Mouse (Mus musculus) gastrocnemius, adult 18-20 months (tissue): Measurements from ENCODE around the gene Sdk2. TPM values are rescaled to one million over a fixed set of nuclear protein-coding genes. Genes with fewer than 3 reads are reported as not detected.

ENCODE experiments used
- DNase-seq: peaks from one replicate; pipeline ENCODE4 v3.0.0; 2021; ENCODE audit warnings: low spot score
- total RNA-seq, 2 experiments: library from RNA; stranded (reverse); gene quantifications; 2 replicates each; pipeline ENCODE4 v1.2.3; 2021

The Sdk2 gene
- total RNA-seq, 2 experiments from 2014 or later: 0.41 to 0.57 TPM

DNA sequence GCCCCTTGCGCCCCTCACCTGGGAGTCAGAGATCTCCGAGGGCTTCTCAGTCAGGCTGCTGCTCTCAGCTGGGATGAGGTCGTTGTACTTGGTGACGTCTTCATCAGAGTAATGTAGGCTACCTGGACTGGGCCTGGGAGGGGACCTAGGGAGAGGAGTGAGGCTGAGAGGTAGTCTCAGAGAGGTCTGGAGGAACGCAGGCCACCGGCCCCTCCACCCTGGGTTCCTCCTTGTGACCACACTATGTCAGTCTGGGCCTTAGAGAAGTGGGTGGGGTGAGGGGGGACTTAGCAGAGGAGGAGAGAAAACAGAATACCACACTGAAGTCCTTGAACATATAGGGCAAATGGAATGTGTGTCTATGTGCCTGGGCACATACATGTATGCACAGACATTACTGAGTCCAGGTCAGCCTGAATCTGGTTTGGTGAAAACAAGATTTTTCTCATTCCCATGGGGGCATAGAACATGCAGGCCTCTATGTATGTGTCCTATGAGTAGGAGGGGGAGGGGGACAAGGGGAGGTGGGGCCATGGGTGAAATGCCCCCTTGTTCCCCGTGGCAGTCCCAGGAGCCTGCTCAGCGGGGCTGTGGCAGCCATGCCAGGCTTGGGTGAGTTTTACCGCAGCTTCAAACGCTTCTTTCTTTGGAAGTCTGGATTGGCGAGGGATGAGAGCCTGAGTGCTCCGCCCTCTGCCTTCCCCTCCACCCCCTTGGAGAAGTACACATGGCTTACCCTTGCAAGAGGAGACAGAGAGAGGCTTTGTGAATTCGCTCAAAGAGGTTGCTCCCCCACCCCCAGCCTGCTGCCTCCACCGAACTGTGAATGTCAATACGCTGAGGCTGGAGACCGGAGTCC, 275.3 kb downstream of the Sdk2 start:
- DNase-seq: no peak

DNA sequence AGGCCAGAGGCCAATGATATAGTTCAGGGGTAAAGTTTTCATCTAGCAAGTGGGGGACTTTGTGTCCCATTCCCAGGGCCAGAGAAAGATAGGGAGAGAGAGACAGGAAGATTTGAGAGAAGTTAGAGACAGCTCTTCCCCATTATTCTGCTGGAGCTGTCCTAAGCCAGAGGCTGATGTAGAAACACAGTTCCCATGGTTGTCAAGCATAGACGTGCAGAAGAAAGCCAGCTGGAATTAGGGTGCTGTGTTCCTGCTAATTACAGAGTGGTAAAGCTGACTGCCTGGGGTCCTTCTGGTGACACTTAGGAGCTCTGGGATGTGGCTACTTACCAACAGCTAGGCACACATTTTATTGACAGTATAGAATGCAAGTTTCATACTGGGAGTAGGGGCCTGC, 277.7 kb downstream of the Sdk2 start:
- no peak for DNase-seq

DNA sequence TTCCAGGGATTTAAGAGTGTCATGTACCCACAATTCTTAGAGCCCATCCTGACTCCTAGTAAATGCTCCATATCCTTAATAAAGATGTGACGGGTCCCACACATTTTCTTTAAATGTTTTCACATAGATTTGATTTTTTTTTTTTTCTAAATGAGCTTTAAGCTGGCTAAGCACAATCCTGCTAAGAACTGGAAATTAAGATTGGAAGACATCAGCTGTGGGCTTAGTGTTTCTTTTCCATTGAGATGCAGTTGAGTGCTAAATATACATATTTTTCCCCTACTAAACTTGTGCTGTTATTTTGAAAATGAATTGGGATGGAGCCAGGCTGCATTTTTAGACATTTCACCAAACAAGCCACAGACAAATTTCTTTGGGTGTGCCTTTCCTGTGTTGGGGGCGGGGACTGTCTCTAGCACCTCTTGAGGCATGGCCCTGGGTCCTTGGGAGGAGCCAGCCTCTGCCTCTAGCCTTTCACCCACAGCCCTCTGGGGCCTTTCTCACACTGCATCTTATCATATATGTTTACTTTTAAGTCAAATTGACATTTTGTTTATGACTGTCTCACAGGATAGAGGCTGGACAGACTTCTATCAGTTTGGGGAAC, 278.6 kb downstream of the Sdk2 start:
- DNase-seq: peak; percentile 22

DNA sequence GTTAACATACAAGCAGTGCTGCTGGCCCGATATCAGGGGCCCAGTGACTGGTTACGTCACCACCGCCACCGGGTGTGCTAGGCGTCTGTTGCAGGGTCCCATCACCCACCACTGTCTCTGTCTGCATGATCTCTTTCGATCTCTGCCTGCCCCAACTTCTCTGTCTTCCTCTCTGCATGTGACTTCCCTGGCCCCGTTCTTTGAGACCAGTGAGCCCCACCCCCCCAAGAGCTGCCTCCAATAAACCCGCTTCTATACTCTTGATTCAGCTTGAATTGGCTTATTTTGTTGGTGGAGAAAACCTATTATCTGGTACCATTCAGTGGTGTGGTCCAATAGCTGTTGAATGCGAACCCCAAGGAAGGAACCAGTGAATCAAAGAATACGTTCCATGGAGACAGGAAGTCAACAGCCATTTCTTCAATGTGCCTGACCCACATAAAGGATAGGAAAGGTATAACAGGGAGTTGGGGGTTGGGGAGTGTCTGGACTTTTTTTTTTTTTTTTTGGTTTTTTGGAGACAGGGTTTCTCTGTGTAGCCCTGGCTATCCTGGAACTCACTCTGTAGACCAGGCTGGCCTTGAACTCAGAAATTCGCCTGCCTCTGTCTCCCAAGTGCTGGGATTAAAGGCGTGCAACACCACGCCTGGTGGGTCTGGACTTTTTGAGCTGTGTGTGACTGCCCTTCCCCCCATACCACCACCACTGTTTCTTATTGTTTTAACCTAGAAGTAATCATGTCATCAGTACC, 279.2 kb downstream of the Sdk2 start:
- no peak for DNase-seq

DNA sequence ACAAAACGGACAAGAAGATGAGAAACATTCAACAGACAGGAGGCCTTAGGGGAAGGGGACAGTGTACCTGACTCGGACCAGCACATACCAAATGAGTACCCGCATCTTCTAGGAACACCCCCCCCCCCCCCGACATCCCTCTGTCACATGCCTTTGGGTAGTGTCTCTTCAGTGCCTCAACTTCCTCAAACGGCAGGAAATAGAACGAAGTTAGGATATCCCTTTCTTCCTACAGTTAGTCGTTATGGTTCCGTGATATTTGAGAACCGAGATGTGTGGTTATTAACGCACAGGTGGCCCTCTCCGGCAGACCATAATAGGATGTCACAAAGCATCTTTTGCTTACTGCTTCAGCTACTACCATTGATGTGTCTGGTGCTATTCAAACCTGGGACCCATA, 279.8 kb downstream of the Sdk2 start:
- no peak for DNase-seq

DNA sequence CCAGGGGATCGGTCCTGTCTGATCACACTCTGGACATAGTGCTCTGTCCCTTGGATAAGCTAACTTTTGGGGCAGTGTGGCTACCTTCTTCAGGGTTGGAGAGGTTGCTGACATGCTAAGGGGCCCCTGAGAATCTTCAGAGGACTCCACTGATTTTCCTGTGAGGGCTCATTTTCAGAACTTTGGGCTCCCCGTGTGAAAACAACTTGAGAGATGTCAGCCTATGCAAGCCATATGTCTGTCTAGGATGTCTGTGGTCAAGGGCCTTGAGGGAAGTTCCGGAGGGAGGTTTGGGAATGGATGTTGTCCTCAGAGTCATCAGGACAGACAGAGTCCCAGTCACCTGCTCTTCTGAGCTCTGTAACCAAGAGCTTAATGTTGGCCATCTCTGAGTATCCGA, 280.5 kb downstream of the Sdk2 start:
- DNase-seq: no peak

DNA sequence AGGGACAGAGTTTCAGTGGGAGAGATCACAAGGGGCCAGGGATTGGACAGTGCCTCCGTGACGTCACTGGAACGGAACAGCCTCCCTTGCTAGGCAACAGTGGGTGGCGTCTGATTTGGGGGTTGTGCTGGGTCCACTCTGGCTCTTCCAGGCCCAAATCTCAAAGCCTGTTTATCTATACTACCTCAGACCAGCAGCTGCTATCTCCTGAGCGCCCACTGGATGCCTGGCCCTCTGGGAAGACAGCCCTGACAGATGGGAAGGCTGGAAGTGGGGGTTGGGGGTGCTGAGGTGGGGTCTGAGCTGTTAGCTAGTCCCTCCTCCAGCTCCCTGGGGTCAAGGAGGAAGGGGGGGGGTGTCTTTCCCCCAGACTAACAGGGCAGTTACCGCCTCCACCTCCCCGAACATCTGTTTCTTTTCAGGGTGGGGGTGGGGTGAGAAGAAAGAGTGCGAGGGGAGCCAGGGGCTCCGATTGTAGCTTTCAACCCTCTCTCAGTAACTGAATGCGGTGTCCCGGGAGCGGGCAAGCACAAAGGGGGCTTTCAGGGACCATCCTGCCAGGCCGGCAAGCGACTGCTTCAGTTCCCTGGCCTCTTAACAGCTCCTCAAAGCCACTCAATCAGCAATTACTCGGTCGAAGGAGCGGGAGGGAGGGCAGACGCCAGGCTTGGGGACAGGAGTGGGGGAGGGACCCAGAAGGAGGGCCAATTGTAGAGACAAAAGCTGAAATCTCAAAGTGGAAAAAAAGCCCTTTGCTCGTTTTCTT, 281.3 kb downstream of the Sdk2 start:
- DNase-seq: peak; percentile 48

DNA sequence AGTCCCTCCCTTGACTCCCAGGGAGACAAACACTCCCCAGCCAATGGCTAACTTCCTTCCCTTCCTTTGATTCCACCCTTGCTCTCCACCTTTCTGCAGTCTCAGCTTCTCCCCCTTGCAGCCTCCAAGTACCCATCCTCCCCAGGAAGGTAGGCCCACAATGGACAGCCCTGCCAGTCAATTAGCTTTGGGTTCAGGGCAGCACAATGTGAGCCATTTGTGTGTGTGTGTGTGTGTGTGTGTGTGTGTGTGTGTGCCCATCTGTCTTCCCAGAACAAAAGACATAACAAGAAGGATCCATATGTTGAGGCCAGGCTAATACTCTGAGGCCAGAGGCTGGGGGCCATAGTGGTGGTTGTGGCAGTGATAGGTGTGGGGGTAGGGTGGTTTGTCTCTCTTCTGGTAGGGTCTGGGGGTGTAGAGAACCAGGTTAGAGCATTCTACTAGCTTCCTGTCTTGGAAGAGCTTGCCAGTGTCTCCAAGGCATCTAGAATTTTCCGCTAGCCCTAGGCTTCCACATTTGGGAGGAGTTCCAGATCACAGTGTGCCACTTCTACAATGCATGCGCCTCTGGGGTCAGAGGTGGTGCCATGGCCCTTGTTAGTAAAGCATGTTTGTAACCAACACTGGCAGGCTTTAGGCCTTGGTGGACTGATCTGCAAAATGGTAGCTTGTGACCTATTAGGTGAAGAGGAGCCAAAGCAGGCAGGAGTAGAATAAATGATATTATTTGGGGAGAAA, 282.0 kb downstream of the Sdk2 start:
- DNase-seq: no peak

DNA sequence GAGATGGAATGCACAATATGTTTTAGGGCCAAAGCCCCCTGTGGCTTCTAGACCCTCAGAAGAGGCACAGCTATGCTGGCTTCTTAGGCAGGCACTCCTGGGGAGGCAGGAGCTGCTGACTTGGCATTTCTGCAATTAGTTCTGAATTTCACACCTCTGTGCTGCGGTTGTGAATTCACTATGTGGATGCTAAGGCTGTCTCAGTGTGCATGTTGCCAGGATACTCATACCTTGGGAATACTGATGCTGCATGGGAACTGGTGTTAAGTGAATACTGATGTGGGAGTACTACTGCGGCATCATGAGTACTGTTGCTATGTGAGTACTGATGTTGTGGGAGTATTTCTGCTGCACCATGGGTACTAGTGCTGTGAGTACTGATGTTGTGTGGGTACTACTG, 284.4 kb downstream of the Sdk2 start:
- DNase-seq: no peak

DNA sequence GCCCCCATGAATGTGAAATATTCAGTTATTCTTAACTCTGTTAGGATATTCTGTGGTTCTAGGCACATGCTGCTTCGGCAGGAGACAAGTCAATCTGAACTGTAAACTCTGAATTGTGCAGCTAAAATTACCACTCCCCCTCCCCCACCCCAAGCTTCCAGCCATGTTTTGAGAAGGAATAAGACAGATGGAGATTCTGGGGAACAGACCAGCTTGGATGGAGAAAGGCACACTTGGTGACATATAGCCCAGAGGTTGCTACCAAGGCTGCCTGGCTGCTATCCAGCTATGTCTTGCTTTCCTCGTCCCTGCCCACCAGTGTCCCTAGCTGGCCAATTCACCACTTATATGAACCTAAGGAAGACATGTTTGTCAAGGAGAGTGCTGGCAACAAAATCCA, 284.8 kb downstream of the Sdk2 start:
- DNase-seq: no peak

DNA sequence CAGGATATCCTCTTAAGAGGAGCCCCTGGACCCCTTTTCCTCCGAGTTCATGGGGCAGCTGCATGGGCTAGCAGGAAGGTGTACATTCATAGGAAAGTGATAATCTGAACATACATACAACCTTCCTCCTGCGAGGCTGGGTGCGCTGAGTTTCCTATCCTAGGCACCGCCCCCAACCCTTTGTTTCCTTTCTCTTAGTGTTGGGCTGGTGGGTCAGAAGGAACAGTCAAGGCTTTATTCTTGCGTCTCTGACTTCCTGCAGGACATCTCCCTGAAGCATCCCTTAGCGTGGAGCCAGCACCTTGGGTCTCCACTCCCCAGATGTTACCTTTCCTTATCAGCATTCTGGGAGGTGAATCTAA, 287.2 kb downstream of the Sdk2 start:
- no peak for DNase-seq

DNA sequence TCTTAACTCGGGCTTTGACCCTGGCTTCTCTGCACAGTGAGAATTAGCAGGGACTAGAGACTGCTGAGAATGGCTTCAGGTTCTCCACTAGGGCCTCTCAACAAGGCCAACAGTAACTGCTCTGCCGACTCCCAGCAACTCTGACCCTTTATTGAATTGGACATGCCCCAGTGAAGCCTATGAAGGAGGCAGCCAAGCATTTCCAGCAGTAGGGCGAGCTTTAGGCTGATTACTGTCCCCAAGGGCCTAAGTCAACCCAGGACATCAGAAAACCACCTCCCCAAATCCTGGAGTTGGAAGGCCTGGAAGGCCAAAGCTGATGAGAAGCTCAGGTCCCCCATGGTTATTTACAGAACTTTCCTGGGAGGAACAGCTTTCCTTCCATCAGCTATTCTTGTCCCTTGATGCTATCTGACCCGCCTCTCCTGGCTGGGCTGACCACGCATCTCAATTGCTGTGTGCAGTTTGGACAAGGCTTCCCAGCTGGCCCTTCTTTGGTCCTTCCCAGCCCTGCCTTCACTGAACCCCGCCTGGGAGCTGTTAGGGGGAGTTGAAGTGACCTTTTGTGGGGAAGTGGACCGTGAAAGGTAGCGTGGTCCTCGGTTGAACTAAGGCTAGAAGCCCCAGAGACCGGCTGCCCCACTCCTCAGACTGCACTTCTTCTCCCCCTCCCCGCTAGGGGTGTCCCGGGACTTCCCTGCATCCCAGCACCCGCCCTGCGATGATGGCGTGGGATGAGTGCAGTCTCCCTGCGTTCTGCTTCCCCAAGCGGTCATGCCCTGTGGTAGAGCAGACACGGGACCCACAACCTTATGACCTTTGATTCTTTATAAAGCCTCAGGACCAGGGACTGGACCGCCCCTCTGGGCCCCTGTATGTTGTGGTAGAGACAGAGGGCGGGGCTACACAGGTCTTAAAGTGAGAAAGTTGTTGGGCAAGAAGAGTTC, 287.8 kb downstream of the Sdk2 start:
- peak; percentile 61 for DNase-seq

DNA sequence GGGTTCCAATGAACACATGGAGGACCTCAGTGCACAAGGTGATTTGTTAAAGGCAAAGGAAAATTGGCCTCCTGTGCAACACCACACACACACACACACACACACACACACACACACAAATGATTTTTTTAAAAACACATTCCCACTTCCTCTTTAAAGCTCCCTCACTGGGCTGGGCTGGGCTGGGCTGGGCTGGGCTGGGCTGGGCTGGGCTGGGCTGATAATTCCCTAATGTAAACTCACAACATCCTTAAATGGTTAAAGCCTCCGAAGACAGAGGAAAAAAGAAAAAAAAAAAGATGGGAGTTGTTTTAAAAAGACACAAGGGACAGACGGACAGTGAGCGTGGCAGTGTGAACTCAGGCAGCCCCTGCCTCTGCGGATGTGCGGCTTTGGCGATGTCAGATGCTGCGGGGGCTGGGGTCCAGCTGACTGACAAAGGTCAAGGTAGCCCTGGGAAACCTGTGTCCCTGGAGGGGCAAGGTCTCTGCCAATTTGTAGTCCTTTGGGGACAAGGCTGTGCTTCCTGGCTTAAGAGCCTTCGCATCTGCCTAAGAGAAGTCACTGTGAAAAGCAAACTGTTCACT, 288.9 kb downstream of the Sdk2 start:
- DNase-seq: no peak

DNA sequence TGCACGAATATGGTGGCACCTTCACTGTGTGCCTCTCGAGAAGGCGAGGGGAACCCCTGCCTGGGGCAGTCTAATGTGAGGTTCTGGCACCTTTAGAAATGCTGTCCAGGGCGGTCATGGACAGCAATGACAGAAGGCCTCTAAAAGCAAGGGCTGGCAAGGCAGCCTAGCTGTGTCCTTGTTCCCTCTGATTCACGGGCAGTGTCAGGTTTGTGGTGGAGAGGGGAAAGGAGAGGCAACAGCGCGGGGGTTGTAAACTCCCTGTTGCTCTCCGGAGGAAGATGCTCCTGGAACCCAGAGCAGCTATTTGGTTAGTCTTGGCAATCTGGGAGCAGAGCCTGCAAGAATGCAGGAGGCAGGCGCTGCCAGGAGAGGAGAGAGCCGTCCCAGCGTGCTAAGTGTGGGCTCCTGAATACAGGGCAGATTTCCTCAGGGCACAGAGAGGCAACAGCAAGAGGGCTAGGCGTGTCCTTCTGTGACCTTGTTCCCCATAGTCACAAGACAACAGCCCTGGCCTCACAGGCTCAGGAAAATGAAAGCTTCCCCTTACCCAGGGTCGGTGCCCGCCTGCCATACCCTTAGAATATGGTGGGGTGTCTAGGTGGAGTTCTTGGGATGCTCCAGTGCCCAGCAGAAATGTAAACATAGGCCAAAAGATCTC, 289.9 kb downstream of the Sdk2 start:
- DNase-seq: no peak

DNA sequence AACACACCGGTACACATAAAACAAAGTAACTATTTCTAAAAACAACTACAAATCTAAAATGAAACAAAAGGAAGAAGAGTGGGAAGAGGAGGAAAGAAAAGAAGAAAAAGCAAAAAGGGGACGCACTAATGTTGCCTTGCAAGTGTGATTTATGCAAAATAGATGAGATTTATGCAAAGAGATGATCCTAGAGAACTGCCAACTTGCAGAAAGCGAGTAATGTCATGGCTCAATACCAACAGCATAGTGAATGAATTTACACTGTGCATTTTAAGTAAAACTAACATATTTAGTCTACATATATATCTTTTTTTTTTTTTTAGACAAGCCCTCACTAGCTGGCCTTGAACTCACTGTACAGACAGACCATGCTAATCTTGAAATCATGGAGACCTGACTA, 292.1 kb downstream of the Sdk2 start:
- DNase-seq: no peak

DNA sequence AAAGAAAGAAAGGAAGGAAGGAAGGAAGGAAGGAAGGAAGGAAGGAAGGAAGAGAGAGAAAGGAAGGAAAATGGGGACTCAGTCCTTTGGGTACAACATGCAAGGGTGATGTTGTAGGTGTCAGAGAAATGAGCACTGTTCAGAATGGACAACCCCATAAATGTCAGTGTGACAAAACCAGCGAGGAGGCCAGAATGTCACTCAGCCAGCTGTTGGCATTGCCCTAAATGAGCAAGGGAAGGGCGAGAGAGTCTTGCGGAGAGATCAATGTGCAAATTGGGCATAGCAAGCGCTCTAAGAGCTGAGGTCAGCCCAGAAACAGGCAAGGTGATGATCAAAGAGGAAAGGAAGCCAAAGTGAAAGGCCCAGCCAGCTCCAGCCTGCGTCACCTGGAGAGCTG, 293.7 kb downstream of the Sdk2 start:
- no peak for DNase-seq

DNA sequence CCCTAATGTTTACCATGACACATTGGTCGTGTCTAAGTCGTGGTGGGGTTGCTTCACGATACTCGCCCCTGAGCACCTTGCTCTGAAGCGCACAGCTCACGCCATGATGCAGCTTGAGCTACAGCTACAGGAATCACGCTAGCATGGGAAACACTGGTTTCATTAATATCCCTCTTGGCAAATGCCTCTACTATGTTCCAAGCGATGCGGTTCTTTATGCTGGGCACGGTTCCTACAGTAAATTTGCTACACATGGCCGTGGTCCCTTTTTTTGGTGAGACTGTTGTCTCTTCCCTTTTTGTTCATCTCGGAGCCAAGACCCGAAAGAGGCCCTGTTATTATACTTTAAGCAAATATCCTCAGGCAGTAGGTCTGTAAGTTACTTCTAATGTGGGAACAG, 295.7 kb downstream of the Sdk2 start:
- DNase-seq: no peak

DNA sequence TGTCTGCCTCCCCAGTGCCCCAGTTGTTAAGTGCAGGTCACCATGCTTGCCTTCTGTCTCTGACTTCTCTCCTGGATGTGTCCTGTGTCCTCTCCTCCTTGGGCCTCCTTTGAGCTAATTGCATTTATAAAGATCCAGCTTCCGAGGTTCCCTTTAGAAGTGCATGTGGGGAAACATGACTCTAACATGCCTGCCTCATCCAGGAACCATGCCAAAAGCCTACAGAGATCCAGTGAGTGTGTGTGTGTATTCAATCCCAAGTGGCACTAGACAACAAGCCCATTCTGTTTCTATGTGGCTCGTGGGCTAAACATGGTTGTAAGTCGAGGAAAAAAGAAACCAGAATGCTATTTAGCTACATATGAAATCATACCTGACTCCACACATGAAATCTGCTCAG, 298.5 kb downstream of the Sdk2 start:
- DNase-seq: no peak

DNA sequence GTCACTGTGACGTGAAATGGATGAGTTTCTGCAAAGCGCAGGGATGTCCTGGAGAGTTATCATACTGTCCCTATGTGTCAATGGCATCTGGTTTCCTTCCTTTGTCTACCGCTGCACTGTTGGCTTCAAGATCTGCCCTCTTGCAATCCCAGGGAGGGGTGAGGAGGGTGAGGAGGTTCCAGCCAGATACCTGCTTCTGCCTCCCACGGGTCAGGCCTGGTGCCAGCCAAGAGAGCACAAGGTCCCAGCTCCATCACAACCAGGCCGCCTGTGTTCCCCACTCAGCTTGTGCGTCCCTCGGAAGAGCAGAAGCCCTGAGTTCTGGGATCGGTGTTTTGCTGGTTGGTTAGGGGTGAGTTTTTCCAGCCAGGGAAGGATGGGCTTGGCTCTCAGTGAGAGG, 299.6 kb downstream of the Sdk2 start:
- DNase-seq: no peak
